Mouse (Mus musculus) cortical plate, adult 2 months (tissue): ENCODE results near the gene Wfdc2.

Experiments used
- CTCF ChIP-seq: fragments of 200-500 bp; IDR thresholded peaks from 2 replicates; pipeline ENCODE4 v1.5.1; 2011; ENCODE audit warnings: mild to moderate bottlenecking, control low read depth, low read length; ENCODE audit not compliant: insufficient read depth; ENCODE audit errors: extremely low read depth
- POLR2A ChIP-seq: fragments of 200-500 bp; IDR thresholded peaks from 2 replicates; pipeline ENCODE4 v1.6.1; 2011; ENCODE audit warnings: mild to moderate bottlenecking, low read length, control low read depth; ENCODE audit not compliant: insufficient read depth; ENCODE audit errors: extremely low read depth

DNA sequence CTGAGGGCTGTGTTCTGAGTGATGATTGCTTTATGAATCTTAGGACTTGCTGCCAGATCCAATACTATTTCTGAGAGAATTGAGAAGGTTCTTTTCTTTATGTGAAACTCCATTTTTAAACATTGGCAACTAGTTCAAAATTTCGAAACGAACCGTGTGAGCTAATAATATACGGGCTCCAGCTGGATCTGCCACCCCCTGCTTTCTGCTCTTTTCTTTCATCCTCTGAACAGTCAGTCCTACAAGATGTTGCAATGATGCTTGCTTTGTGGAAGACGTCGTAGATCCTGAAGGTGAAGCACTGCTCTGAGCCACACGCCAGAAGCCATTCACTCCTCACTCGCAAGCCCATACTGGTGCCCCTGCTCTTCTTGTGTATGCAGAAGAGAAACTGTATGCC is 3.8 kb upstream of the Wfdc2 start:
- TF ChIP-seq CTCF (no peak), POLR2A (no peak)
